Mouse (Mus musculus) urinary bladder, postnatal 36 days (tissue): ENCODE data around the gene Brca1.
"Not testable (repeated sequence)": the region's sequence is repeated elsewhere in the genome, so short reads cannot be mapped to it uniquely, and the experiment has no call there.

ENCODE experiments used
- DNase-seq, 2 experiments: peaks; one replicate each; pipeline ENCODE4 v3.0.0; 2022; ENCODE audit warnings: low spot score in 2 of 2, mixed read lengths in 1 of 2

The Brca1 gene

GRCm38 (mm10) chr11:101543533-101543932, 8.2 kb downstream of the Brca1 start:
- peak in 1 of 2 experiments; percentile 17 for DNase-seq

GRCm38 (mm10) chr11:101526686-101527085, 25.1 kb downstream of the Brca1 start:
- DNase-seq: no peak

- DNase-seq: peak; percentile 30 to 34
Observed at GRCm38 (mm10) chr11:101525936-101526595, 25.7 kb downstream of the Brca1 start.

- DNase-seq: no peak
Observed at GRCm38 (mm10) chr11:101525056-101525455, 26.7 kb downstream of the Brca1 start.

GRCm38 (mm10) chr11:101524446-101524845, 27.3 kb downstream of the Brca1 start:
- no peak for DNase-seq

- no peak for DNase-seq
Observed at GRCm38 (mm10) chr11:101519364-101519763, 32.4 kb downstream of the Brca1 start.

- no peak for DNase-seq
Observed at GRCm38 (mm10) chr11:101518937-101519336, 32.8 kb downstream of the Brca1 start.

GRCm38 (mm10) chr11:101507090-101507489, 44.7 kb downstream of the Brca1 start:
- no peak for DNase-seq

GRCm38 (mm10) chr11:101506269-101506780, 45.4 kb downstream of the Brca1 start:
- no peak for DNase-seq

- DNase-seq: no peak
Observed at GRCm38 (mm10) chr11:101486126-101486525, 65.6 kb downstream of the Brca1 start.

GRCm38 (mm10) chr11:101485509-101486028, 66.2 kb downstream of the Brca1 start:
- DNase-seq: no peak

- DNase-seq: no peak
Observed at GRCm38 (mm10) chr11:101484814-101485213, 66.9 kb downstream of the Brca1 start.

GRCm38 (mm10) chr11:101484245-101484644, 67.5 kb downstream of the Brca1 start:
- no peak for DNase-seq

- no peak for DNase-seq
Observed at GRCm38 (mm10) chr11:101483804-101484203, 68.0 kb downstream of the Brca1 start.

- DNase-seq: no peak
Observed at GRCm38 (mm10) chr11:101480912-101481311, 70.8 kb downstream of the Brca1 start.

GRCm38 (mm10) chr11:101479171-101479635, 72.6 kb downstream of the Brca1 start:
- no peak for DNase-seq

GRCm38 (mm10) chr11:101477552-101478211, 74.1 kb downstream of the Brca1 start:
- DNase-seq: no peak

- no peak for DNase-seq
Observed at GRCm38 (mm10) chr11:101477194-101477551, 74.6 kb downstream of the Brca1 start.

GRCm38 (mm10) chr11:101476361-101476760, 75.4 kb downstream of the Brca1 start:
- not testable (repeated sequence) for DNase-seq

GRCm38 (mm10) chr11:101474298-101474697, 77.5 kb downstream of the Brca1 start:
- no peak for DNase-seq

- not testable (repeated sequence) for DNase-seq
Observed at GRCm38 (mm10) chr11:101473686-101474085, 78.1 kb downstream of the Brca1 start.

- no peak for DNase-seq
Observed at GRCm38 (mm10) chr11:101472336-101472735, 79.4 kb downstream of the Brca1 start.

GRCm38 (mm10) chr11:101471926-101472325, 79.8 kb downstream of the Brca1 start:
- DNase-seq: no peak
